Mouse (Mus musculus) heart, adult 2 months (tissue): ENCODE results near the gene Tex101. TPM values are rescaled to one million over a fixed set of nuclear protein-coding genes. Genes with fewer than 3 reads are reported as not detected.
"Not testable (repeated sequence)": the region's sequence is repeated elsewhere in the genome, so short reads cannot be mapped to it uniquely, and the experiment has no call there.

Experiments
- DNase-seq, 2 experiments: peaks; one replicate each; pipeline ENCODE4 v3.0.0; 2021
- H3K27ac ChIP-seq: fragments of 200-600 bp; 2 replicates; pipeline ENCODE4 v1.8.1; 2022
- H3K27me3 ChIP-seq: fragments of 200-500 bp; 2 replicates; pipeline ENCODE4 v1.6.1; 2012; ENCODE audit warnings: mild to moderate bottlenecking, low read length, inconsistent platforms, mixed read lengths; ENCODE audit not compliant: control insufficient read depth, insufficient read depth
- H3K36me3 ChIP-seq: fragments of 200-500 bp; 2 replicates; pipeline ENCODE4 v1.6.1; 2012; ENCODE audit warnings: low read length, inconsistent platforms; ENCODE audit not compliant: control insufficient read depth, insufficient read depth
- H3K4me1 ChIP-seq: fragments of 200-500 bp; 2 replicates; pipeline ENCODE4 v1.6.1; 2011; ENCODE audit warnings: low read length; ENCODE audit not compliant: control insufficient read depth, insufficient read depth
- H3K4me3 ChIP-seq: fragments of 200-600 bp; 2 replicates; pipeline ENCODE4 v1.8.1; 2022
- H3K79me2 ChIP-seq: fragments of 200-500 bp; replicated peaks from 2 replicates; pipeline ENCODE4 v1.6.1; 2012; ENCODE audit warnings: mild to moderate bottlenecking, inconsistent platforms, low read length, moderate library complexity, mixed read lengths; ENCODE audit not compliant: control insufficient read depth, insufficient read depth
- H3K9ac ChIP-seq: fragments of 200-500 bp; 2 replicates; pipeline ENCODE4 v1.6.1; 2012; ENCODE audit warnings: low read depth, mild to moderate bottlenecking, control low read depth, inconsistent platforms, low read length, mixed read lengths
- CTCF ChIP-seq: fragments of 200-600 bp; IDR thresholded peaks from 2 replicates; pipeline ENCODE4 v1.8.1; 2022; ENCODE audit warnings: antibody characterized with exemption, mild to moderate bottlenecking, moderate library complexity
- EP300 ChIP-seq: fragments of 200-500 bp; IDR thresholded peaks from 2 replicates; pipeline ENCODE4 v1.6.1; 2011; ENCODE audit warnings: low read depth, low read length, control low read depth; ENCODE audit not compliant: insufficient read depth
- POLR2A ChIP-seq: fragments of 200-500 bp; IDR thresholded peaks from 2 replicates; pipeline ENCODE4 v1.6.1; 2011; ENCODE audit warnings: mild to moderate bottlenecking, low read depth, low read length, control low read depth; ENCODE audit not compliant: insufficient read depth
- WGBS: fragments of 180-500 bp; shearing (Covaris S2); methylation state at CpG from one replicate; pipeline ENCODE4 v1.1.7; 2018; 5-methylcytosine and 5-hydroxymethylcytosine counted together
- intact Hi-C: fragments of 180-260 bp; cut with DNase I; formaldehyde crosslinking; loops from one replicate; pipeline ENCODE4 v1.15.1; 2025
- long read RNA-seq: library from polyadenylated mRNA; stranded (forward); transcript quantifications from one replicate; pipeline ENCODE4 v2.0.0, GENCODE M21; 2021
- polyA plus RNA-seq: library from polyadenylated mRNA; depleted of rRNA; stranded (reverse); fragments of >200 nt; gene quantifications from 2 replicates; pipeline ENCODE4 v1.2.3, GENCODE M21; 2012; rRNA removed
- total RNA-seq, 2 experiments: library from RNA; stranded (reverse); gene quantifications; 2 replicates each; pipeline ENCODE4 v1.2.3; 2021

The Tex101 gene
- total RNA-seq (not detected), polyA plus RNA-seq (0.15 and 0.27 TPM in 2 replicates)
- long read RNA-seq: 0 reads

- H3K4me3 ChIP-seq: no peak within 1 kb of the TSS
- no peaks in the 10 kb centered on the region for H3K79me2 ChIP-seq
- no peaks in the 10 kb centered on the region for H3K27me3 ChIP-seq
- H3K9ac ChIP-seq: no peak within 1 kb of the TSS
- H3K4me1 ChIP-seq: no peaks in the 10 kb centered on the region
- WGBS: 82% methylated on average over 9 of the region's 9 CpGs
- no peak within 1 kb of the TSS for H3K27ac ChIP-seq
- intact Hi-C loops: no loop called here
- no peak for DNase-seq
- TF ChIP-seq POLR2A: no peak
- no peak for TF ChIP-seq EP300
- TF ChIP-seq CTCF: no peak
- H3K36me3 ChIP-seq: no peaks in the 10 kb centered on the region
These were observed at the start of gene Tex101 for GRCm38 (mm10) chr7:24676575-24676974. Gene Tex101, minus strand, starts transcription at chr7:24676675.

GRCm38 (mm10) chr7:24715039-24715438 lies 38.6 kb upstream of the Tex101 start:
- Histone ChIP-seq H3K27ac (no peak overlapping the region), H3K36me3 (no peaks in the 10 kb centered on the region), H3K4me1 (no peaks in the 10 kb centered on the region), H3K9ac (no peak overlapping the region), H3K4me3 (no peak overlapping the region), H3K27me3 (0 out of 2 replicates have a peak, but pooled peaks cover 1% of the 10 kb centered on the region), H3K79me2 (no peaks in the 10 kb centered on the region)
- no peak for DNase-seq
- TF ChIP-seq POLR2A: no peak
- WGBS: 65% methylated on average over 6 of the region's 6 CpGs
- intact Hi-C loops: no loop called here

GRCm38 (mm10) chr7:24708832-24709292 lies 32.4 kb upstream of the Tex101 start, which contains the start of gene BC049730:
Gene BC049730, plus strand, starts transcription at chr7:24709242.
- Histone ChIP-seq H3K4me3 (no peak within 1 kb of the TSS), H3K79me2 (no peaks in the 10 kb centered on the region), H3K27ac (no peak within 1 kb of the TSS), H3K27me3 (no peaks in the 10 kb centered on the region), H3K9ac (no peak within 1 kb of the TSS), H3K4me1 (no peaks in the 10 kb centered on the region), H3K36me3 (no peaks in the 10 kb centered on the region)
- DNase-seq: no peak
- intact Hi-C loops: no loop called here
- TF ChIP-seq EP300: no peak
- TF ChIP-seq CTCF: no peak
- WGBS: 90% methylated on average over 14 of the region's 14 CpGs

- H3K4me3 ChIP-seq, H3K27ac ChIP-seq, intact Hi-C loops, H3K4me1 ChIP-seq, H3K36me3 ChIP-seq, H3K79me2 ChIP-seq, DNase-seq, H3K9ac ChIP-seq, H3K27me3 ChIP-seq: not testable (repeated sequence)
- WGBS: 75% methylated on average over 9 of the region's 9 CpGs
These were observed 26.4 kb upstream of the Tex101 start for GRCm38 (mm10) chr7:24702841-24703240.

- intact Hi-C loops, H3K36me3 ChIP-seq, H3K27me3 ChIP-seq, H3K4me3 ChIP-seq, DNase-seq, H3K27ac ChIP-seq, H3K4me1 ChIP-seq, H3K79me2 ChIP-seq, H3K9ac ChIP-seq: not testable (repeated sequence)
- 87% methylated on average over 4 of the region's 4 CpGs for WGBS
These were observed 21.4 kb upstream of the Tex101 start for GRCm38 (mm10) chr7:24697891-24698290.

- H3K27ac ChIP-seq, intact Hi-C loops, H3K36me3 ChIP-seq, H3K4me3 ChIP-seq, H3K4me1 ChIP-seq, H3K79me2 ChIP-seq, DNase-seq, H3K9ac ChIP-seq, H3K27me3 ChIP-seq: not testable (repeated sequence)
- 56% methylated on average over 3 of the region's 3 CpGs for WGBS
These were observed 16.2 kb upstream of the Tex101 start for GRCm38 (mm10) chr7:24692693-24693092.

- DNase-seq, H3K79me2 ChIP-seq, H3K9ac ChIP-seq, H3K36me3 ChIP-seq, H3K27me3 ChIP-seq, intact Hi-C loops, H3K4me1 ChIP-seq, H3K4me3 ChIP-seq, H3K27ac ChIP-seq: not testable (repeated sequence)
- 84% methylated on average over 10 of the region's 10 CpGs for WGBS
These were observed 11.0 kb upstream of the Tex101 start for GRCm38 (mm10) chr7:24687519-24687918.
